In genomic region chr12:87003606-87004005, GRCm38 (mm10) we compare ENCODE assay signal across 20 mouse cellular contexts. TPM values are rescaled to one million over a fixed set of nuclear protein-coding genes. Genes with fewer than 3 reads are reported as not detected.
"Had no signal": no experiment of that assay in that cellular context is flagged by ENCODE, and none has a peak within 500 bp of the region (broad histone marks: within the 10 kb centered on the region; RNA-seq: fewer than 3 reads in every experiment).

No protein-coding gene starts in this region.

- H3K9ac ChIP-seq: neural tube, embryonic 13.5 days; neural tube, embryonic 15.5 days; stomach, embryonic 15.5 days had no signal

- H3K4me2 ChIP-seq: neural tube, embryonic 13.5 days; neural tube, embryonic 15.5 days; stomach, embryonic 15.5 days had no signal

- H3K9me3 ChIP-seq: neural tube, embryonic 13.5 days; neural tube, embryonic 15.5 days; stomach, embryonic 15.5 days had no signal

- H3K36me3 ChIP-seq: neural tube, embryonic 13.5 days; neural tube, embryonic 15.5 days; stomach, embryonic 15.5 days had no signal

- H3K27ac ChIP-seq: neural tube, embryonic 13.5 days; neural tube, embryonic 15.5 days; stomach, embryonic 15.5 days; stomach, postnatal 0 days had no signal

- DNase-seq: retina, postnatal 1 day; right cerebral cortex, adult 18-20 months; right cerebral cortex, postnatal 14 days; right cerebral cortex, postnatal 25 days; right cerebral cortex, postnatal 4 days; spleen, adult 18-20 months; thymus, adult 18-20 months; thymus, adult 2 months; thymus, postnatal 14 days; thymus, postnatal 25 days; thymus, postnatal 36 days; thymus, postnatal 4 days had no signal

- H3K27me3 ChIP-seq: neural tube, embryonic 13.5 days; neural tube, embryonic 15.5 days; stomach, embryonic 15.5 days had no signal

- H3K4me3 ChIP-seq: neural tube, embryonic 13.5 days; neural tube, embryonic 15.5 days; stomach, embryonic 15.5 days had no signal

- H3K4me1 ChIP-seq: stomach, embryonic 15.5 days had no signal

RNA-seq across cellular contexts. Expression of gene Zdhhc22, which starts 13.4 kb away (rescaled TPM):
- total RNA-seq: neutrophil, adult 5-6 weeks had no signal
- polyA plus RNA-seq: spleen, adult 2 months; testis, adult 2 months; urinary bladder, adult 2 months had no signal

RNA-seq across cellular contexts. Expression of gene Tmem63c, which starts 17.5 kb away (rescaled TPM):
- total RNA-seq: neutrophil, adult 5-6 weeks had no signal
